Mouse (Mus musculus) forebrain, postnatal 0 days (tissue): ENCODE results near the gene Gabrp. TPM values are rescaled to one million over a fixed set of nuclear protein-coding genes. Genes with fewer than 3 reads are reported as not detected.
A peak's percentile ranks its signal among the peaks of the same experiment; 100 is the strongest.

ENCODE experiments used
- ATAC-seq: fragments of 200-750 bp; cut with Nextera tagmentation; 2 replicates; pipeline ENCODE4 v1.8.0; 2017; ENCODE audit warnings: mild to moderate bottlenecking, moderate library complexity
- DNase-seq: peaks from one replicate; pipeline ENCODE4 v3.0.0-alpha.2; 2015
- H3K27ac ChIP-seq: fragments of 300-500 bp; sonication (generic); 2 replicates; pipeline ENCODE4 v1.5.1; 2014; ENCODE audit warnings: low read depth, mild to moderate bottlenecking, antibody characterized with exemption, low read length, moderate library complexity, mixed read lengths
- H3K27me3 ChIP-seq: fragments of 300-500 bp; sonication (generic); 2 replicates; pipeline ENCODE4 v1.6.1; 2014; ENCODE audit warnings: mild to moderate bottlenecking, low read length, mixed read lengths; ENCODE audit not compliant: insufficient read depth
- H3K36me3 ChIP-seq: fragments of 300-500 bp; sonication (generic); 2 replicates; pipeline ENCODE4 v1.6.1; 2014; ENCODE audit warnings: mild to moderate bottlenecking, moderate library complexity; ENCODE audit not compliant: insufficient read depth
- H3K4me1 ChIP-seq: fragments of 300-500 bp; sonication (generic); 2 replicates; pipeline ENCODE4 v1.6.1; 2014; ENCODE audit warnings: antibody characterized with exemption; ENCODE audit not compliant: insufficient read depth
- H3K4me2 ChIP-seq: fragments of 300-500 bp; sonication (generic); 2 replicates; pipeline ENCODE4 v1.6.1; 2014; ENCODE audit warnings: low read depth, mild to moderate bottlenecking, moderate library complexity
- H3K4me3 ChIP-seq: fragments of 300-500 bp; sonication (generic); 2 replicates; pipeline ENCODE4 v1.5.1; 2014; ENCODE audit warnings: low read depth, low read length, mixed read lengths
- H3K9ac ChIP-seq: fragments of 300-500 bp; sonication (generic); 2 replicates; pipeline ENCODE4 v1.6.1; 2014; ENCODE audit warnings: mild to moderate bottlenecking
- H3K9me3 ChIP-seq: fragments of 300-500 bp; sonication (generic); 2 replicates; pipeline ENCODE4 v1.6.1; 2016; ENCODE audit warnings: low read length
- CTCF ChIP-seq: sonication (generic); IDR thresholded peaks from 2 replicates; pipeline ENCODE4 v1.5.1; 2016; ENCODE audit warnings: antibody characterized with exemption, control low read depth, low read depth
- WGBS: fragments of 180-500 bp; shearing (Covaris S2); extraction: QIAGEN DNeasy Blood & Tissue Kit; methylation state at CpG from one replicate; pipeline ENCODE4 v1.1.7; 2014; 5-methylcytosine and 5-hydroxymethylcytosine counted together
- polyA plus RNA-seq: library from polyadenylated mRNA; unstranded; fragments of >200 nt; fragmentation: Nextera tagmentation; extraction: Ambion mirVana; gene quantifications from 2 replicates; pipeline ENCODE4 v1.2.1, GENCODE M21; 2015
- total RNA-seq: library from RNA; depleted of rRNA; stranded (reverse); fragments of >200 nt; gene quantifications from 2 replicates; pipeline ENCODE4 v1.2.3, GENCODE M21; 2014

The Gabrp gene
- total and polyA plus RNA-seq, 2 experiments from 2014 or later = not detected

GRCm38 (mm10) chr11:33550861-33551560 lies 27.7 kb downstream of the Gabrp start:
- H3K27ac ChIP-seq = no peak overlapping the region
- H3K4me1 ChIP-seq = no peaks in the 10 kb centered on the region
- H3K4me2 ChIP-seq = no peak overlapping the region
- H3K27me3 ChIP-seq = no peaks in the 10 kb centered on the region
- no peak overlapping the region for H3K9ac ChIP-seq
- no peak for DNase-seq
- no peak overlapping the region for H3K4me3 ChIP-seq
- no peaks in the 10 kb centered on the region for H3K36me3 ChIP-seq
- WGBS = 78% methylated on average over 14 of the region's 14 CpGs
- no peaks in the 10 kb centered on the region for H3K9me3 ChIP-seq
- TF ChIP-seq CTCF = no peak
- ATAC-seq = no peak

GRCm38 (mm10) chr11:33547386-33547785 lies 31.4 kb downstream of the Gabrp start:
- no peak for TF ChIP-seq CTCF
- Histone ChIP-seq H3K4me2 (no peak overlapping the region), H3K27me3 (no peaks in the 10 kb centered on the region), H3K4me1 (no peaks in the 10 kb centered on the region), H3K36me3 (no peaks in the 10 kb centered on the region), H3K9ac (no peak overlapping the region), H3K27ac (no peak overlapping the region), H3K9me3 (no peaks in the 10 kb centered on the region), H3K4me3 (no peak overlapping the region)
- ATAC-seq = no peak
- DNase-seq = peak; percentile 3
- WGBS = 55% methylated on average over 2 of the region's 2 CpGs

GRCm38 (mm10) chr11:33544945-33545344 lies 33.8 kb downstream of the Gabrp start:
- WGBS = 88% methylated on average over 2 of the region's 2 CpGs
- DNase-seq (no peak), ATAC-seq (no peak)
- TF ChIP-seq CTCF = no peak
- Histone ChIP-seq H3K9ac (no peak overlapping the region), H3K4me3 (no peak overlapping the region), H3K27ac (no peak overlapping the region), H3K36me3 (no peaks in the 10 kb centered on the region), H3K4me2 (no peak overlapping the region), H3K27me3 (no peaks in the 10 kb centered on the region), H3K9me3 (no peaks in the 10 kb centered on the region), H3K4me1 (no peaks in the 10 kb centered on the region)

- H3K27me3 ChIP-seq = no peaks in the 10 kb centered on the region
- DNase-seq = peak; percentile 7
- H3K9me3 ChIP-seq = no peaks in the 10 kb centered on the region
- H3K36me3 ChIP-seq = no peaks in the 10 kb centered on the region
- no peak overlapping the region for H3K4me3 ChIP-seq
- ATAC-seq = no peak
- no peak overlapping the region for H3K9ac ChIP-seq
- TF ChIP-seq CTCF = no peak
- H3K4me1 ChIP-seq = no peaks in the 10 kb centered on the region
- no peak overlapping the region for H3K4me2 ChIP-seq
- no peak overlapping the region for H3K27ac ChIP-seq
- WGBS = 62% methylated on average over 11 of the region's 11 CpGs
These were observed 34.6 kb downstream of the Gabrp start for GRCm38 (mm10) chr11:33544121-33544520.

- DNase-seq = no peak
- Histone ChIP-seq H3K4me3 (no peak overlapping the region), H3K9me3 (no peaks in the 10 kb centered on the region), H3K4me1 (no peaks in the 10 kb centered on the region), H3K27me3 (no peaks in the 10 kb centered on the region), H3K36me3 (no peaks in the 10 kb centered on the region), H3K9ac (no peak overlapping the region), H3K27ac (no peak overlapping the region), H3K4me2 (no peak overlapping the region)
- 40% methylated on average over 5 of the region's 5 CpGs for WGBS
- ATAC-seq = no peak
- TF ChIP-seq CTCF = no peak
These were observed 41.2 kb downstream of the Gabrp start for GRCm38 (mm10) chr11:33537390-33538125.

- Histone ChIP-seq H3K4me2 (no peak overlapping the region), H3K4me3 (no peak overlapping the region), H3K9me3 (no peaks in the 10 kb centered on the region), H3K9ac (no peak overlapping the region), H3K4me1 (no peaks in the 10 kb centered on the region), H3K27ac (no peak overlapping the region), H3K27me3 (no peaks in the 10 kb centered on the region), H3K36me3 (no peaks in the 10 kb centered on the region)
- WGBS = 88% methylated on average over 3 of the region's 3 CpGs
- DNase-seq (no peak), ATAC-seq (no peak)
- TF ChIP-seq CTCF = no peak
These were observed 42.1 kb downstream of the Gabrp start for GRCm38 (mm10) chr11:33536636-33537035.

- WGBS = 93% methylated on average over 4 of the region's 4 CpGs
- Histone ChIP-seq H3K9me3 (no peaks in the 10 kb centered on the region), H3K27ac (no peak overlapping the region), H3K4me2 (no peak overlapping the region), H3K36me3 (no peaks in the 10 kb centered on the region), H3K9ac (no peak overlapping the region), H3K4me1 (no peaks in the 10 kb centered on the region), H3K4me3 (no peak overlapping the region), H3K27me3 (no peaks in the 10 kb centered on the region)
- ATAC-seq (no peak), DNase-seq (no peak)
- no peak for TF ChIP-seq CTCF
These were observed 44.2 kb downstream of the Gabrp start for GRCm38 (mm10) chr11:33534541-33534940.
